Mouse (Mus musculus): ENCODE results near the gene Olfr204.
"Not testable (repeated sequence)": the region's sequence is repeated elsewhere in the genome, so short reads cannot be mapped to it uniquely, and the experiment has no call there.

Gene Olfr204

GRCm38 (mm10) chr16:59318148-59318547 lies at the start of gene Olfr204:
Gene Olfr204 (minus strand): TSS chr16:59318248.
- DNase-seq (ENCODE audit: low spot score in 2 of 2) = no peak

DNA sequence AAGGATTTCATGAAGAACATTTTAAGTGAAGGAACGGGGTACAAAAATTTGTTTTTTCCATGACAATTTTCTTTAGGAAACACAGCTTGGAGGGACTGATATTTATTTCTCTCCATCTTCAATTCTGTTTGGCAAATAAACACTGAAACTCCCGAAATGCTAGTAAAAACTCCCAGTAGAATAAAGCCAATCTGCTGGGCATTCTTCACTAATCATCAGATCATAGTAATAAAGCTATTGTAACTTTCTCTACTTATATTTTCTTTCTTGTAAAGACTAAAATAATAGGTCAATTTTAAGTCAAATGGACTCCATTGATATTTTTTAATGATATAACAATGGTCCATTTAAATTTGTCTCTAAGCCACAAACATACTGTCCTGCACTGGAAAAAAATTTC lies 45.8 kb upstream of the Olfr204 start, which contains the start of gene Olfr209:
Gene Olfr209 (minus strand): TSS at position 101 of the 400 bp plus-strand sequence.
- no peak for DNase-seq (ENCODE audit: low spot score in 2 of 2)

GRCm38 (mm10) chr16:59349146-59349545 lies 31.1 kb upstream of the Olfr204 start, which contains the start of gene Olfr206:
Gene Olfr206 (minus strand): TSS chr16:59349246.
- DNase-seq (ENCODE audit: low spot score in 2 of 2) = no peak

GRCm38 (mm10) chr16:59331038-59331437 lies 13.0 kb upstream of the Olfr204 start, which contains the start of gene Olfr205:
Gene Olfr205 (minus strand): TSS chr16:59331138.
- DNase-seq (ENCODE audit: low spot score in 2 of 2) = no peak

DNA sequence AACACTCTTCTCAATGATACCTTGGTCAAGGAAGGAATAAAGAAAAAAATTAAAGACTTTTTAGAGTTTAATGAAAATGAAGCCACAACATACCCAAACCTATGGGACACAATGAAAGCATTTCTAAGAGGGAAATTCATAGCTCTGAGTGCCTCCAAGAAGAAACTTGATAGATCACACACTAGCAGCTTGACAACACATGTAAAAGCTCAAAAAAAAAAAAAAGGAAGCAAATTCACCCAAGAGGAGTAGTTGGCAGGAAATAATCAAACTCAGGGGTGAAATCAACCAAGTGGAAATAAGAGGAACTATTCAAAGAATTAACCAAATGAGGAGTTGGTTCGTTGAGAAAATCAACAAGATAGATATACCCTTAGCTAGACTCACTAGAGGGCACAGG lies 5.2 kb upstream of the Olfr204 start:
- DNase-seq (ENCODE audit: low spot score in 2 of 2) = not testable (repeated sequence)

GRCm38 (mm10) chr16:59298581-59298980 lies 19.5 kb downstream of the Olfr204 start, which contains the start of gene Olfr203:
Gene Olfr203 (plus strand): TSS chr16:59298881.
- DNase-seq (ENCODE audit: low spot score in 2 of 2) = no peak

GRCm38 (mm10) chr16:59287576-59287975 lies 30.5 kb downstream of the Olfr204 start:
- not testable (repeated sequence) for DNase-seq (ENCODE audit: low spot score in 2 of 2)

DNA sequence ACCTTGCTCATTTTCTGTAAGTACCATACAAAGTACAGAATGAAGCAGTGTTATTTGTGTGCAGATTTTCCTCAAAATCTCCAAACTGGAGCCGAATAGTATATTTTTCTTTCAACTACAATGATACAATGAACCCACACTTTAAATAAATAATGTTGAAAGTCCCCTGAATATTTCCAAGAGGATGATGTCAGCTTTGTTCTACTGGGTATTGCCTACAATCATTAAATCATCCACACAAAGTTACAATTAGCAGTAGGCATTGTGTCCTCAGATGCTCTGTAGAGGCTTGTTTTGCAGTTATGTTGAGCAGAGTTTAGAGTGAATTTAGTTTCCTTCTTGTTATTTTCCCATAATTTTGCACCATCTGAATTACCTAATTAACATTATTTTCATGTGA lies 31.4 kb downstream of the Olfr204 start, which contains the start of gene Olfr202:
Gene Olfr202 (minus strand): TSS at position 101 of the 400 bp plus-strand sequence.
- no peak for DNase-seq (ENCODE audit: low spot score in 2 of 2)

DNA sequence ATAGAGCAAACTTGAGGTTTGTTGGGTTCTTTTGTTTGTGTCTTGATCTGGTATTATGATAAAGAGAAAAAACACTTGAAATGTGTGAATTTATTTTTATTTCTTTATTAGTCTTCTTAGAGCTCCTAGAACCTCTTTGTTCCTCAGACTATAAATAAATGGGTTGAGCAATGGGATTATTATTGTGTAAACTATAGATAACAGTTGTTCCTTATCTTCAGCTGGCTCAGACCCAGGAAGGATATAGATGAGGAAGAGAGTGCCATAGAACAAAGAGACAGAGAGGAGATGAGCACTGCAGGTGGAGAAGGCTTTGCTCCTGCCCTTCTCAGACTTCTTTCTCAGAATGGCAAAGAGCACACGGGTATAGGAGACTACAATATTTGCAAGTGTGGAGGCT lies 34.6 kb downstream of the Olfr204 start:
- DNase-seq (ENCODE audit: low spot score in 2 of 2) = no peak

DNA sequence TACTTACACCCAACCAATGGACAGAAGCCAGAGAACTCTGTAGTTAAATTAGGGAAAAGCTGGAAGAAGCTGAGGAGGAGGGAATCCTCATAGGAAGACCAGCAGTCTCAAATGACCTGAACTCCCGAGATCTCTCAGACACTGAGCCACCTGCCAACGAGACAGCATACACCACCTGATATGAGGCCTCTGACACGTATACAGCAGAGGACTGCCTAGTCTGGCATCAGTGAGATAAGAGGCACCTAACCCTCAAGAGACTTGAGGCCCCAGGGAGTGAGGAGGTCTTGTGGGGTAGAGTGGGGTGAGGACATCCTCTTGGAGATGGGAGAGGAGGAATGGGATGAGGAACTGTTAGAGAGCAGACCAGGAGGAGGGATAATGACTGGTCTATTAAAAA lies 37.5 kb downstream of the Olfr204 start:
- DNase-seq (ENCODE audit: low spot score in 2 of 2) = peak in 1 of 2 experiments; percentile 11

DNA sequence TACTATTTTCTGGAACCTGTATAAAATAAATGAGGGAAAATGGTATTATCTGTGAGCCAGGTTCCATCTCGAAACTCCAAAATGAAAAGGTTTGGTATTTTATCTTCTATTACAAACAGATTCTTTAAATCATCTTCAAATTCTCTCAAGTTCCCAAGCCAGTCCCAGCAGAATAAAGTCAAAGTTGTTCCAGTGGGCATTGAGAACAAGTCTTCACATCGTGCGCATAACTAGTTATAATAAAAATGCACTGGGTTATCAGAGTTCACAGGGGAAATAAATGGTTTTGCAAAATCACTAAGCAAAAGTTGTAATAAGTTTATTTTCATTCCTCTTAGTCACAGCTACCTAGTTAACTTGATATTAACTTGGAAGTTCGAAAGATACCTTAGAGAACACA lies 45.5 kb downstream of the Olfr204 start, which contains the start of gene Olfr201:
Gene Olfr201 (minus strand): TSS at position 101 of the 400 bp plus-strand sequence.
- DNase-seq (ENCODE audit: low spot score in 2 of 2) = not testable (repeated sequence)

- DNase-seq (ENCODE audit: low spot score in 2 of 2) = not testable (repeated sequence)
Measured at GRCm38 (mm10) chr16:59269097-59269496, 49.0 kb downstream of the Olfr204 start.

All from spleen, postnatal 10 days (tissue).